Comparison of ENCODE assay signal across 21 mouse cellular contexts in the genomic region with DNA sequence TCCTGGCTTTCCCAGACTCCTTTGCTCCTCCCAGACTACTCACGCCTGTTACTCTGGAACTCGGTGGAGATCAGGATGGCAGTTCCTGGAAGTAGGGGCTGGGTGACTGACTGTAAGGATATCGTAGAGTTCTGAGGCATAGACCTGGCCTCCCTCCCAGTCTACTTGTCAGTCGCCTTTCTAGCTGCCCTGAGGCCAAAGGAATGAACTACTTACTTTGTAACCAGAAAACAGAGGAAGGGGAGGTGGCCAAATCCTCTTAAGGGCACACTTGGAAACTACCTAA. TPM values are rescaled to one million over a fixed set of nuclear protein-coding genes. Genes with fewer than 3 reads are reported as not detected.
DNase-seq lines count a peak whose midpoint lies in the region; ATAC-seq and TF ChIP-seq lines count a peak whose summit lies in the region.
"Had no signal": no experiment of that assay in that cellular context is flagged by ENCODE, and none has a peak within 500 bp of the region (broad histone marks: within the 10 kb centered on the region; RNA-seq: fewer than 3 reads in every experiment).

No protein-coding gene starts in this region.

- no peak for DNase-seq in liver, embryonic 11.5 days (ENCODE audit: low spot score)
- DNase-seq in liver, postnatal 0 days, result no peak
- DNase-seq in fibroblast of lung, adult 2 months (ENCODE audit: low read depth), result peak; percentile 14
- DNase-seq in cerebellum, adult 8-10 months, result no peak
- DNase-seq in lung, postnatal 10 days, result no peak
- DNase-seq in right cerebral cortex, postnatal 4 days, result no peak
- DNase-seq: adrenal gland, postnatal 14 days; cerebellum, adult 11-12 months; cerebellum, adult 9-11 months; cerebellum, postnatal 36 days; forebrain, postnatal 0 days; gastrocnemius, postnatal 25 days; heart, postnatal 14 days had no signal

- no peak for TF ChIP-seq EP300 in liver, postnatal 0 days (IDR thresholded peaks at IDR 0.05; ENCODE audit: low read depth)

- peaks cover 2% of the 10 kb centered on the region; the same call in 1 of the 2 replicates for H3K36me3 ChIP-seq in liver, embryonic 11.5 days (ENCODE audit: control insufficient read depth, insufficient read depth, low read length)
- H3K36me3 ChIP-seq in liver, postnatal 0 days (replicated peaks; ENCODE audit: insufficient read depth, low read length), result peaks cover 19% of the 10 kb centered on the region
- peaks cover 21% of the 10 kb centered on the region for H3K36me3 ChIP-seq in liver, embryonic 15.5 days (replicated peaks)

- no peak overlapping the region; the same call in 1 of the 2 replicates for H3K9ac ChIP-seq in liver, embryonic 11.5 days (ENCODE audit: low read depth, low read length)
- H3K9ac ChIP-seq in liver, postnatal 0 days (replicated peaks), result no peak overlapping the region
- H3K9ac ChIP-seq in liver, embryonic 15.5 days, result no peak overlapping the region
- H3K9ac ChIP-seq: embryonic facial prominence, embryonic 13.5 days; forebrain, embryonic 13.5 days; forebrain, postnatal 0 days; heart, embryonic 15.5 days; hindbrain, embryonic 14.5 days had no signal

- H3K27me3 ChIP-seq in liver, embryonic 11.5 days (replicated peaks; ENCODE audit: control insufficient read depth, insufficient read depth, low read length), result no peaks in the 10 kb centered on the region
- no peaks in the 10 kb centered on the region for H3K27me3 ChIP-seq in liver, postnatal 0 days (ENCODE audit: insufficient read depth, low read length)
- H3K27me3 ChIP-seq in liver, embryonic 15.5 days, result no peaks in the 10 kb centered on the region
- H3K27me3 ChIP-seq: embryonic facial prominence, embryonic 13.5 days; forebrain, embryonic 13.5 days; heart, embryonic 15.5 days had no signal

- H3K4me2 ChIP-seq in liver, embryonic 11.5 days, result no peak overlapping the region
- no peak overlapping the region for H3K4me2 ChIP-seq in liver, postnatal 0 days (ENCODE audit: low read depth, low read length)
- H3K4me2 ChIP-seq in liver, embryonic 15.5 days, result 0 out of 2 replicates have a peak overlapping the region, but pooled peaks have one; percentile 29
- H3K4me2 ChIP-seq: embryonic facial prominence, embryonic 13.5 days; forebrain, embryonic 13.5 days; heart, embryonic 11.5 days; heart, embryonic 15.5 days; hindbrain, embryonic 14.5 days had no signal

- no peak for TF ChIP-seq CTCF in liver, postnatal 0 days (IDR thresholded peaks at IDR 0.05; ENCODE audit: low read depth)

- WGBS in liver, embryonic 11.5 days, result 61% methylated on average over 4 of the region's 4 CpGs
- WGBS in liver, postnatal 0 days (ENCODE audit: insufficient replicate concordance), result 71% methylated on average over 4 of the region's 4 CpGs
- WGBS in liver, embryonic 15.5 days (ENCODE audit: insufficient replicate concordance), result 60% methylated on average over 4 of the region's 4 CpGs

- ATAC-seq in liver, embryonic 11.5 days (replicated peaks; ENCODE audit: low FRiP score), result no peak
- ATAC-seq in liver, postnatal 0 days, result no peak
- no peak for ATAC-seq in liver, embryonic 15.5 days (ENCODE audit: insufficient read depth)
- ATAC-seq: activated CD4-positive, CD25-positive, alpha-beta regulatory T cell, adult 4 months; forebrain, embryonic 13.5 days; forebrain, postnatal 0 days had no signal

- H3K9me3 ChIP-seq in liver, embryonic 11.5 days (ENCODE audit: control insufficient read depth, low read length), result no peaks in the 10 kb centered on the region
- no peaks in the 10 kb centered on the region for H3K9me3 ChIP-seq in liver, postnatal 0 days (ENCODE audit: low read length)
- H3K9me3 ChIP-seq in liver, embryonic 15.5 days (replicated peaks), result no peaks in the 10 kb centered on the region
- H3K9me3 ChIP-seq: embryonic facial prominence, embryonic 13.5 days; forebrain, embryonic 13.5 days; G1E; heart, embryonic 15.5 days had no signal

- no peak overlapping the region for H3K4me3 ChIP-seq in liver, embryonic 11.5 days (ENCODE audit: low read depth, low read length)
- H3K4me3 ChIP-seq in liver, postnatal 0 days (ENCODE audit: low read depth, low read length), result no peak overlapping the region
- H3K4me3 ChIP-seq in liver, embryonic 15.5 days (replicated peaks), result no peak overlapping the region
- H3K4me3 ChIP-seq: embryonic facial prominence, embryonic 13.5 days; forebrain, embryonic 13.5 days; heart, embryonic 15.5 days had no signal

- H3K4me1 ChIP-seq in liver, embryonic 11.5 days (replicated peaks; ENCODE audit: control insufficient read depth, insufficient read depth, low read length), result peaks cover 24% of the 10 kb centered on the region
- H3K4me1 ChIP-seq in liver, postnatal 0 days (ENCODE audit: insufficient read depth), result peaks cover 24% of the 10 kb centered on the region
- H3K4me1 ChIP-seq in liver, embryonic 15.5 days (replicated peaks), result peaks cover 39% of the 10 kb centered on the region
- H3K4me1 ChIP-seq: forebrain, embryonic 13.5 days had no signal

- H3K27ac ChIP-seq in liver, embryonic 11.5 days (ENCODE audit: low read depth, low read length), result peak overlapping the region; percentile 52
- H3K27ac ChIP-seq in liver, postnatal 0 days (ENCODE audit: low read depth), result no peak overlapping the region
- peak overlapping the region; percentile 68 for H3K27ac ChIP-seq in liver, embryonic 15.5 days (replicated peaks)
- H3K27ac ChIP-seq: embryonic facial prominence, embryonic 13.5 days; forebrain, embryonic 13.5 days; heart, embryonic 15.5 days; hindbrain, embryonic 14.5 days had no signal

RNA-seq across cellular contexts. Expression of gene Icam2, which starts 5.4 kb away (rescaled TPM):
- polyA plus RNA-seq in liver, embryonic 11.5 days (2014; fragmentation: Nextera tagmentation; extraction: Ambion mirVana), result 36.2 and 41.6 TPM in 2 replicates
- 11.4 and 12.6 TPM in 2 replicates for polyA plus RNA-seq in liver, postnatal 0 days (2015; fragmentation: Nextera tagmentation; extraction: Ambion mirVana)
- polyA plus RNA-seq in liver, embryonic 15.5 days (2015; fragmentation: Nextera tagmentation; extraction: Ambion mirVana), result 13.4 and 16.4 TPM in 2 replicates

RNA-seq across cellular contexts. Expression of gene Prr29, which starts 28.0 kb away (rescaled TPM):
- not detected in 2 replicates for polyA plus RNA-seq in liver, embryonic 11.5 days (2014; fragmentation: Nextera tagmentation; extraction: Ambion mirVana)
- polyA plus RNA-seq in liver, postnatal 0 days (2015; fragmentation: Nextera tagmentation; extraction: Ambion mirVana), result not detected in 2 replicates
- not detected in 2 replicates for polyA plus RNA-seq in liver, embryonic 15.5 days (2015; fragmentation: Nextera tagmentation; extraction: Ambion mirVana)
- polyA plus RNA-seq: embryonic facial prominence, embryonic 13.5 days; forebrain, embryonic 13.5 days; hindbrain, embryonic 14.5 days had no signal

RNA-seq across cellular contexts. Expression of gene Scn4a, which starts 40.2 kb away (rescaled TPM):
- not detected in 2 replicates for polyA plus RNA-seq in liver, embryonic 11.5 days (2014; fragmentation: Nextera tagmentation; extraction: Ambion mirVana)
- 0.04 and 0.06 TPM in 2 replicates for polyA plus RNA-seq in liver, postnatal 0 days (2015; fragmentation: Nextera tagmentation; extraction: Ambion mirVana)
- 0.03 and 0.24 TPM in 2 replicates for polyA plus RNA-seq in liver, embryonic 15.5 days (2015; fragmentation: Nextera tagmentation; extraction: Ambion mirVana)
- polyA plus RNA-seq: forebrain, embryonic 13.5 days; G1E; hindbrain, embryonic 14.5 days had no signal
